Mouse (Mus musculus) NIH3T3 (cell line): ENCODE measurements around the gene Nop2.

Source experiments
- DNase-seq: peaks from one replicate; pipeline ENCODE4 v3.0.0-alpha.2; 2012; ENCODE audit warnings: low read depth

Gene Nop2

DNA sequence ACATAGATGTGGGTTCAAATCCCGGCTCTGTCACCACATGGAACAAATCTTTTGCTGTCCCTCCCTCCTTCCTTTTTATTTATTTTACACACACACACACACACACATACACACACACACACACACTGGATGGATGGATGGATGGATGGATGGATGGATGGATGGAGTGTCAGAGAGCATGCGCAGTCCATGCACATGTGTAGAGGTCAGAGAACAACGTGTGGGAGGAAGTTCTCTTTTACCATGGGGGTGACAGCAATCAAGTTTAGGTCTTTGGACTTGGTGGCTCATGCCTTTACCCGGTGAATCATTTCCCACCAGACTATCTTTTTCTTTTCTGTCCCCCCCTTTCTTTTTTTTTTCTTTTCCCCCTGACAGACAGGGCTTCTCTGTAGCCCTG lies 22.0 kb downstream of the Nop2 start:
- no peak for DNase-seq

- DNase-seq: peak; percentile 70
These were observed 22.8 kb downstream of the Nop2 start for GRCm38 (mm10) chr6:125154550-125154949.

DNA sequence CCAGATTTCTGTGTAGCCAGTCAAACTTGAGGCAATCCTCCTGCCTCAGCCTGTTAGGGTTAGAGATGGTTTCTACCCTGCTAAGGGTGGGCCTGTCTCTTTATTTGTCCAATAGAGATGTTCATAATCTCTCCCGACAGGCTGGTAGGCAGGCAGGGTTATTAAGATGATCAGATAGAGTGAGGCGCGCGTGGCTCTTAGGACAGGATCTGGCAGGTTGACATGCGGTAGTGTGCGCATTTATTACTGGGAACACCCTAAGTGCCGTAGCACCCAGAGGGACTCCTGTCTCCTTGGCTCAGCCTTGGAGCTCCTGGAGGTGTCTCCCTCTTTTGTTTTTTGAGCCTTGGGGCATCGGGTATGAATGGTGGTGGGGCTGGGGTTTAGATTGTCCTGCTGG lies 23.6 kb downstream of the Nop2 start:
- no peak for DNase-seq

DNA sequence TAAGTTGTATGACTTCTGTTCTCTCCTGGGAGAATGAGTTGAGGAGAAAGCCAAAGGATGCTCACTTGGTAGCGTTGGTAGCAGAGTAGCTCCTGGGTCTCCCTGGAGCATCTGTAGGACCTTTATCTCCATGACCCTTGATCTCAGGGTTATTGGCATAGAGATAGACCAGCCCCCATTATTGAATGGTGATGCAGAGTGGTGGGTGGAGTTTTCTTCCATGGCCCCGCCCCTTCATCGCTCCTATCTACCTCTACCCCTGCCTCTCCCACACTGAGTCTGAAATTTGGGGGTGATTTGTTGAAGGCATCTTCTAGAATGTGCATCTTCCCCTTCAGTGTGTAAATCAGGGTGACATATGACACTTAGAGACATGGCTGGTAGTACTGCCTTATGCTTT lies 24.8 kb downstream of the Nop2 start:
- DNase-seq: no peak

GRCm38 (mm10) chr6:125156903-125157614 lies 25.4 kb downstream of the Nop2 start:
- DNase-seq: no peak

DNA sequence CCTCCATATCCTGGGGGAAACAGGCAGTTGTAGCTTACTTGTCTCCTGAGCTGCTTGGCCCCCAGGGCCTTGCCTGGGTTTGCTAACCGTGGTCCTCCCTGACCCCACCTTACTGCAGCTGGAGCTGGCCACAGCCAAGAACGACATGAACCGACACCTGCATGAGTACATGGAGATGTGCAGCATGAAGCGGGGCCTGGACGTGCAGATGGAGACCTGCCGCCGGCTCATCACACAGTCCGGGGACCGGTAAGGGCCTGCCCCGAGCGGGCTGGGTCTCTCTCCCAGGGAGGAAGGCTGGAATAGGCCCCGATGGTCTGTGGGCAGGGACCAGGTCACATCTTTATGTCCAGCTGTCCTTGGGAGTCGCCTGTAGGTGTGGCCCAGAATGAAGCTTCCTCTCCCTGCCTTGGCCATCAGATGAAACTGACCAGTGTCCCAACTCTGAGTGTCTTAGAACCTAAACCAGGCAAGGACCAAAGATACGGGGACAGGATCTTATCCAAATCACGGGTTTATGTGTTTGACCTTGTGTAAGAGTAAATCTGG lies 27.3 kb downstream of the Nop2 start:
- no peak for DNase-seq

DNA sequence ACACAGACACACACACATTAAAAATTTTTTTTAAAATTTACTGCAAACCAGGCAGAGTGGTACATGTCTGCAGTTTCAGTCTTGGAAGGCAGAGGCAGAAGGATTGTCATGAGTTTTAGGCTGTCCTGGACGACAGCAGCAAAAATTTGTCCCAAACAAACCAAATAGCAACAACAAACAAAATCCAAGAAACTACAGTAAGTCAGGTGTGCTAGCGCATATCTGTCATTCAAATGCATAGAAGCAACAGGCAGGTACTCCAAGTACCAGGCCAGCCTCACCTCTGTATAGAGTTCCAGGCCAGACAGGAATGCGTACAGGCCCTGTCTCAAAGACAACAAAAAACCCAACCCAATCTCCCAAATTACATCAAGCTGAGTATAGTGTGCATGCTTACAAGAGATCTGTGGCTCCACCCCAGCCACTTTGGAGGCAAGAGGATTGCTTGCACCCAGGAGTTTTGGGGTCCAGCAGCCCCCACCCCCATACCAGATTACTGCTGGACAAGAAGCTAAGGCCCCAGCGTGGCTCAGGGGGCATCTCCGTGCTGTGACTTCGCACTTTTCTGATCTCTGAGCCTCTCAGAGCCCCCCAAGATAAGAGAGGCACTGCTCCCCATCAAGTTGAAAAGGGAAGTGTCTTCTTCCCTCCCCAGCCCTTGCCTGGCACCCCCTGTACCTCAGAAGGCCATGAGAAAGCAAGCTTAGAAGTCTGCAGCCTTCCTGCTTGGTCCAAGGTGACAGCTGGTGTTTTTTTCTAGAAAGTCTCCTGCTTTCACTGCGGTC lies 28.3 kb downstream of the Nop2 start:
- DNase-seq: no peak

DNA sequence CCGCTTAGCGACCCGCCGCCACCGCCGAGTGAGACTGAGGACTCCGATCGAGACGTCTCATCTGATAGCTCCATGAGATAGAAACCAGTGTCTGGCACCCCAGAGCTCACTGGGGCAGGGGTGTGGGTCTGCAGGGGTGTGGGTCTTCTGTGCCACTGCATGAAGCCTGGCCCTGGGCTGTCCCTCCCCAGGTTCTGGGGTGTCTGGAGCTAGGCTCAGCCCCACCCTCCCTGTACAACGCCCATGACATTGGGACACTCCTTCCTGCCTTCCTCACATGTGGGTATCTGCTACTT lies 28.8 kb downstream of the Nop2 start:
- DNase-seq: no peak

GRCm38 (mm10) chr6:125160854-125161760 lies 29.4 kb downstream of the Nop2 start:
- peak; percentile 90 for DNase-seq

DNA sequence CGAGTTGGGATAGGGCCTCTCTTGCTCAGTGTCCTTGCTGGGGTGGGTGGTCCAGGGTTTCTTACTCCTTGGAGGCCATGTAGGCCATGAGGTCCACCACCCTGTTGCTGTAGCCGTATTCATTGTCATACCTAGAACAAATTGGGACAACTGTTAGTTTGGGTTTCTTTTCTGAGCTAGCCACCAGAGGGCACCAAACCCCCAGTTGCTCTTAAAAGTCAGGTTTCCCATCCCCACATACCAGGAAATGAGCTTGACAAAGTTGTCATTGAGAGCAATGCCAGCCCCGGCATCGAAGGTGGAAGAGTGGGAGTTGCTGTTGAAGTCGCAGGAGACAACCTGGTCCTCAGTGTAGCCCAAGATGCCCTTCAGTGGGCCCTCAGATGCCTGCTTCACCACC lies 30.3 kb downstream of the Nop2 start:
- peak; percentile 88 for DNase-seq

GRCm38 (mm10) chr6:125162615-125163305 lies 31.1 kb downstream of the Nop2 start:
- DNase-seq: peak; percentile 36

DNA sequence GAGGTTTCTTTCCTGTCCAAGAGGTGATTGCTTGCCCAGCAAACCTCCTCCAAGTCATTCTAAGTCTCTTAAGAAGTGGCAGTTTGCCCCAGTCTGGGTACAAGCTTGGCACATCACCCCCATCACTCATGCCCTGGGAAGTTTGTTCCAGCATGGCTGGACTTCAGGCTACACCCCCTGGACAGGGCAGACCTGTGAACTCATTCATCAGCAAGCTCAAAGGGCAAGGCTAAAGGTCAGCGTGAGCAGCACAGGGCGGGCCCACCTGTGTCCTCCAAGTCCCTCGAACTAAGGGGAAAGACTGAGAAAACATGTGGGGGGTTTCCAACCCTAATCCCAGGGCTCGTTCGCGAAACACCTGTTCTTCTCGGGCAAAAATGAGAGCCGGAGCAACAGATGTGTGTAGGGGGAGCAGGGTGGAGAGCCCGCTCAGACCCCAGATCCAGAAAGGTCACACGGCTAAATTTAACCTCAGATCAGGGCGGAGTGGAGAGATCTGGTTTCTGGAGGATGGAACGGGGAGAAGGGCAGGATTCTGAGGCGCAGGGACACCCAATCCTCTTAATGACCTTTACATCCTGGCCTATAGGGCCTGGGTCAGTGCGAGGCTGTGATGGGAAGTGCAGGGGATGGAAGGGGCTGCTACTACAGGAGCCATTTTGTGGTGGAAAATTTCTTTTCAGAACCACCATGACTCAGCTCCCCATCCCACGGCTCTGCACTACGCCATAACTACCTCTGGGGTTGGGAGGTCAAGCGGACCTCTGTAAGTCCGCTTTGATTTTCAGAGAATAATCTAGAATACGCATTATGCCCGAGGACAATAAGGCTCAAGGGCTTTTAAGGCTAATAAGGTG lies 32.3 kb downstream of the Nop2 start:
- peak; percentile 60 for DNase-seq

DNA sequence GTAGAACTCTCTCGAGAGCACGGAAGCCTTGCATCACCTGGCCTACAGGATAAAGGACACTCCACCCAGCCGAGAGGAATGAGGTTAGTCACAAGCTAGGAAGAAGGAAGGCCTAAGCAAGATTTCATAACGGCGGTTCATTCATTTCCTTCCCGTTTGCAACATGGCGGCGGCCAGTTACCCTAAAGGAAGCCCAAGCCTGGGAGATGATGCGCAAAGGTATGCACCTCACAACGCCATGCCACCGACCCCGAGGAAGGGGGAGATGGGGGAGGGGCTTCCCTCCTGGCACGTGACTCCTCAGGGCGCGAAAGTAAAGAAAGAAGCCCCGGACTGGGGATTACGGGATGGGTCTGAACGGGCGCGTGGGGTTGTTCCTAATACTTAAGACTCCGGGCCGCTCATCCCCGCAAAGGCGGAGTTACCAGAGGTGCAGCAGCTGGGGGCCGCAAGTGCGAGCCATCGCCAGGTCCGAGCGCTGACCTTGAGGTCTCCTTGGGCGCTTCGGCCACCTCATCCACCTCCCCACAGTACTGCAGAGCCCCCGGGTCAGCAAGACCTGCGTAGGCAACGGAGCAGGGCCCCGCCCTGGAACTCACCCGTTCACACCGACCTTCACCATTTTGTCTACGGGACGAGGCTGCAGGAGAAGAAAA lies 33.1 kb downstream of the Nop2 start:
- peak; percentile 86 for DNase-seq

DNA sequence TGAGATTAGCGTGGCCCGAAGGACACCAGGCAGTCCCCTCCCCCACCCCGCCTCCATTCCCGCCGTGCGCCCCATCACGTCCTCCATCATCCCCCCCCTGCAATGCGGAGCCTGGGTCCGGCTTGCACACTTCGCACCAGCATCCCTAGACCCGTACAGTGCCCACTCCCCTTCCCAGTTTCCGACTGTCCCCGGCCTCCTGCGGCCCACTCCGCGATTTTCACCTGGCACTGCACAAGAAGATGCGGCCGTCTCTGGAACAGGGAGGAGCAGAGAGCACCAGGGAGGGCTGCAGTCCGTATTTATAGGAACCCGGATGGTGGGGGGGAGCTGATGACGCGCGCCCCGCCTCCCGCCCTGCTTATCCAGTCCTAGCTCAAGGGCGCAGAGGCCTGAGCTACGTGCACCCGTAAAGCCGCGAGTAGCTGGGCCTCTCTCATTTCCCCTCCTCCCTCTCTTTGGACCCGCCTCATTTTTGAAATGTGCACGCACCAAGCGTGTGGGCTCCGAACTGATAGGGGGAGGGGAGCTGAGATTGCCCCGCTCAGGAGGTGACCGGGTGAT lies 33.7 kb downstream of the Nop2 start:
- peak; percentile 99 for DNase-seq

DNA sequence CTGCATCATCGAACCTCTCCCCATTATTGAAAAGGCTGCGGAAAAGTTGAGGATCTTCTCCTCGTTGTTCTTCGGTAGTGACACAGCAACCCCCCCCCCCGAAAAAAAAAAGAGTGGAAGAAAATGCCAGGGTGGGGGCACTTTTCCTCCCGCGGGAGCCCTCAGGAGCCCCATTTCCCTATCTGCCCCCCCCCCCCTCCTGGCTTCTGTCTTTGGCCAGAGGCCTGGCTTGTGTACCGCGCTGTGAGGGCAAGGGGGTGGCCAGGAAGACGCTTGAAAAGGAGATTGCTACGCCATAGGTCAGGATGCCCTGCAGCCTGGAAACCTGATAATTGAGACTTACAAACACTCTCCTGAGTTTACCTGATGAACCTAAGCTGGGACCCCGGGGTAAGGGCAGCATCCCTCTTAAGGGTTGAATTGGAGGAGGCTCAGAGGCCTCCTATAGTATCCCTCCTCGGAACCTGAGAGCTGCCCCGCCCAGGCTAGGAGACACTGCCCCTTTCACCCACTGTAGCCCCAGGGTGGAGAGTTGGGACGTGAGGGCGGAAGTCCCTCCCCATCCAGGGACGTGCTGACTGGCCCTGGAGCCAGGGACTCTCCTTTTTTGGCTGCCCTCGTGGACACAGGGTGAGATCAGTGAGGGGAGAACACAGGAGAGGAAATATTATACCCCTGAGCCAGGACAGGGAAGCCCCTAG lies 34.5 kb downstream of the Nop2 start, which contains the start of gene Gapdh:
TSS of gene Gapdh (minus strand) at position 417 of the 701 bp plus-strand sequence.
- peak; percentile 86 for DNase-seq

DNA sequence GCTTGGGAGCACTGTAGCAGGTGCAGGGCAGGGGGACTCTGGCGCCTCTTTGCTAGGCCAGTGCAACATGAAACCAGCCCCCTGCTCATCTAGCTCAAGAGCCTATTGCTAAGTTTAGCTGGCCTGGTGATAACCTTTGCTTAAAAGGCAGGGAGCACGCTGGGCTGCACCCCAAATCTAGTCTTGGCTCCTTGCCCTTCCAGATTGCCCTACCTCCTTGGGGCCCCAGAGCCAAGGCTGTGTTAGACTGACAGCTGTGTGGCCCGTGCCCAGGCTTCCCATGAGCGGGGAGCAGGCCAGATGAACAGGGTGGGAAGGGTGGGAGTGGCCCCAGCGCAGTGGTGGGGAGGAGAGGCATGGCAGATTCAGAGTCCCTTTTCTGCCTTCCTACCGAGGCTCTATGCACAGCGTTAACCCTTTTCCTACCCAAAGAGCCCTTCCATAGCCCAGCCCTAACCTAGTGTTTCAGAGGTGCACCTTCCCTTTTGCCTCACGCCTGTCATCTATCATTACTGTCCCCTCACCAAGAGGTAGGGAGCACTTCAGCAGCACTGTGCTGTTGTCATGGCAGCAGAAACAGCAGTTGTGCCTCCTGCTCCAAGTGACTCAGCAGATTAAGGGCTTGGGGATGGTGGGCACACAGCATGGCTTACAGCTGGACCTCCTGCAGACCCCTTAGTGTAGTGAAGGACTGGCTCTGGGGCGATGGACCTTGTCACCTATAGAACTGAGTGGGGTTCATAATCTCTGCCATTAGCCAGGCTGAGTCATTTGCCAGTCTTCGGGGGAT lies 35.3 kb downstream of the Nop2 start:
- peak; percentile 76 for DNase-seq

GRCm38 (mm10) chr6:125168086-125168485 lies 36.4 kb downstream of the Nop2 start:
- DNase-seq: no peak

GRCm38 (mm10) chr6:125170194-125170593 lies 38.5 kb downstream of the Nop2 start:
- no peak for DNase-seq
